Mouse (Mus musculus) lung, embryonic 15.5 days (tissue): ENCODE measurements around the gene Zfhx2. TPM values are rescaled to one million over a fixed set of nuclear protein-coding genes. Genes with fewer than 3 reads are reported as not detected.

Experiments
- ATAC-seq: fragments of 200-750 bp; cut with Nextera tagmentation; 2 replicates; pipeline ENCODE4 v1.8.0; 2017; ENCODE audit warnings: moderate number of reproducible peaks, borderline replicate concordance; ENCODE audit not compliant: low FRiP score, low TSS enrichment; ENCODE audit errors: extremely low read depth
- H3K27ac ChIP-seq: fragments of 300-500 bp; sonication (generic); 2 replicates; pipeline ENCODE4 v1.5.1; 2015; ENCODE audit warnings: moderate library complexity, mild to moderate bottlenecking, inconsistent platforms
- H3K27me3 ChIP-seq: fragments of 300-500 bp; sonication (generic); 2 replicates; pipeline ENCODE4 v1.6.1; 2015; ENCODE audit warnings: inconsistent platforms
- H3K36me3 ChIP-seq: fragments of 300-500 bp; sonication (generic); 2 replicates; pipeline ENCODE4 v1.6.1; 2015; ENCODE audit warnings: inconsistent platforms
- H3K4me1 ChIP-seq: fragments of 300-500 bp; sonication (generic); 2 replicates; pipeline ENCODE4 v1.6.1; 2015; ENCODE audit warnings: inconsistent platforms
- H3K4me2 ChIP-seq: fragments of 300-500 bp; sonication (generic); 2 replicates; pipeline ENCODE4 v1.6.1; 2015; ENCODE audit warnings: inconsistent platforms, mild to moderate bottlenecking, moderate library complexity
- H3K4me3 ChIP-seq: fragments of 300-500 bp; sonication (generic); 2 replicates; pipeline ENCODE4 v1.5.1; 2015; ENCODE audit warnings: mild to moderate bottlenecking, inconsistent platforms
- H3K9ac ChIP-seq: fragments of 300-500 bp; sonication (generic); 2 replicates; pipeline ENCODE4 v1.6.1; 2015; ENCODE audit warnings: inconsistent platforms
- H3K9me3 ChIP-seq: fragments of 300-500 bp; sonication (generic); 2 replicates; pipeline ENCODE4 v1.6.1; 2016; ENCODE audit warnings: inconsistent platforms
- WGBS: fragments of 180-500 bp; shearing (Covaris S2); methylation state at CpG from one replicate; pipeline ENCODE4 v1.1.7; 2015; 5-methylcytosine and 5-hydroxymethylcytosine counted together
- polyA plus RNA-seq: library from polyadenylated mRNA; unstranded; fragments of >200 nt; fragmentation: Nextera tagmentation; extraction: Ambion mirVana; gene quantifications from 2 replicates; pipeline ENCODE4 v1.2.1, GENCODE M21; 2015

Zfhx2 gene
- polyA plus RNA-seq, 1 experiment from 2014 or later = 4.3 TPM

DNA sequence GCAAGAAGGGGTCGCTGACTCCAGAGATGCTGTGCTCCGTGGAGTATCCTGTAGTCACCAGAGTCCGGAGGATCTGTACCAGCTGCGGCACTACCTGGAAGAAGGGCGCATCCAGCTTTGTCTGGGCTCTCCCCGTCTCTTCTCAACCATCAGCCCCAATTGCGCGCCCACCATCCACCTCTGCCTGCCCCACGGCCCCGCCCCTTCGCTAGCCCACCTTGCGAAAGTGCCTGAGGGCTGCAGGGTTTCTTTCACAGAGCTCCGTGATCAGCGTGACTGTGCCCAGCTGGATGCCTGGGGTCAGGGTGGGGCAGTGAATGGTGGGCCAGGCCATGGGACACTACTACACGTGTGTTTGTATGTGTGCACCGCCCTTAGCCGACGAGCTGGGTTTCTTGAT, 12.2 kb upstream of the Zfhx2 start:
- 83% methylated on average over 18 of the region's 18 CpGs for WGBS
- H3K4me3 ChIP-seq = no peak overlapping the region
- H3K27me3 ChIP-seq = peaks cover 11% of the 10 kb centered on the region
- no peak overlapping the region for H3K9ac ChIP-seq
- H3K4me1 ChIP-seq = peaks cover 27% of the 10 kb centered on the region
- ATAC-seq = no peak
- 0 out of 2 replicates have a peak, but pooled peaks cover 5% of the 10 kb centered on the region for H3K36me3 ChIP-seq
- no peak overlapping the region for H3K27ac ChIP-seq
- no peaks in the 10 kb centered on the region for H3K9me3 ChIP-seq
- H3K4me2 ChIP-seq = no peak overlapping the region

DNA sequence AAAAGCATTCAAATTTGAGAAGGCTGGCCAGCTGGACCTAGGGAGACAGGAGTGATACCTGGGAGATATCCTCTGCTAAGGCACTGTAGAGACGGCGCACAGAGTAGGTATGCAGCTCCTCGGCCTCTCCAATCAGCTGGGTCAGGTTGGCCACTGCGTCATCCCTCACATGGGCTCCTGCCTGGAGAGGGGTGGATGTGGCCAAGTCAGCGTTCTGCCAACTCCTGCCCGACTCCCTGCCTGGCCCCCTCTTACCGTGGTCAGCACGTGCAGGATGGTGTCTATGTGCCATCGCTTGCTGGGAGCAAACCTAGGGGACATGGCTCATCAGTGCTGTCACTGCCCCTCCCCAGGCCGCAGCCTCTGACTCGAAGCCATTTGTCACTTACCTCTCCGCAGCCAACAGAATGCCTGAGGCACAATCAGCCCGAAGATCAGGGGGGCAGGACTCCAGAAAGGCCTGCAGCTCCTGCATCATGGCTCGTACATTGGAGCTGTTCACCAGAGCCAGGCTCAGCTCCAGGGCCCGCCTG, 10.2 kb upstream of the Zfhx2 start:
- ATAC-seq = no peak

DNA sequence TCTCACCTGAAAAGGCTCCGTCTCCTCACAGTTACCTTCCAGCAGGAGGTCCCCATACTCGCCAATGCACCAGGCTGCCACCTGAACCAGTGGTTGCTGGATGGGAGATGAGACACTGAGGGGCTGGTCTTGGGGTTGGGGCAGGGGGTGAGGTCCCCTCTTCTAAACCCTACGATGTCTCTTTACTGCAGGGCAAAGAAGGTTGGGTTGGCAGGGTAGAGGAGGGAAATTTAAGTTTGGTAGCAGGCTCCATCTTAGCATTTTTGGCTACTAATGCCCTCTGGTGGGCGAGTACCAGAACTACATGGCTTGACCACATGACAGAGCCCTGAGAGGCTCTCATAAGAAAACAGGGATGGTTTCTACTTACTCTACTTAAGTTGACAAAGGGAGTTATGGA, 9.5 kb upstream of the Zfhx2 start:
- no peaks in the 10 kb centered on the region for H3K9me3 ChIP-seq
- H3K4me2 ChIP-seq = no peak overlapping the region
- no peak for ATAC-seq
- peaks cover 8% of the 10 kb centered on the region; the same call in 1 of the 2 replicates for H3K36me3 ChIP-seq
- H3K4me1 ChIP-seq = peaks cover 28% of the 10 kb centered on the region
- 51% methylated on average over 4 of the region's 4 CpGs for WGBS
- H3K4me3 ChIP-seq = no peak overlapping the region
- no peaks in the 10 kb centered on the region for H3K27me3 ChIP-seq
- no peak overlapping the region for H3K9ac ChIP-seq
- H3K27ac ChIP-seq = no peak overlapping the region

More for the DNA sequence above, 10.2 kb upstream of the Zfhx2 start:
- H3K36me3 ChIP-seq = peaks cover 8% of the 10 kb centered on the region; the same call in 1 of the 2 replicates
- no peaks in the 10 kb centered on the region for H3K27me3 ChIP-seq
- H3K27ac ChIP-seq = no peak overlapping the region
- no peak overlapping the region for H3K9ac ChIP-seq
- no peaks in the 10 kb centered on the region for H3K9me3 ChIP-seq
- H3K4me2 ChIP-seq = no peak overlapping the region
- WGBS = 76% methylated on average over 15 of the region's 15 CpGs
- H3K4me3 ChIP-seq = no peak overlapping the region
- H3K4me1 ChIP-seq = peaks cover 25% of the 10 kb centered on the region

DNA sequence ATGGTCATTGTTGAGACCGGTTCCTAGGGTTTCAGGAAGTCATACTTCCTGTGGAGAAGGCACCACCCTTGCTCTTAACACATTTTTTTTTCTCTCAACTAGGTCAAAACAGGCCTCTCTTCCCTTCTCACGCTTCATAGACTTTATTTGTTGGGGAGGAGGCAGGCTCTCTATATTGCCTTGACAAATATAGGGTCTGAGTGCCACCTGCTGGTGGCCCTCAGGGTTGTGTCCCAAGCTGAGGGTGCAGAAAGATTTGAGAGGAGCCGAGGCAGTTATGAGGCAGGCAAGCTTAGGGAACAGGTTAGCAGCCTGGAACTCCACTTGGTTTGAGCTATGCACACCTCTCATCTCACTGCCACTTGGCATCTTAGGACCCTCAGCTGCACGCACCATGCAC, 5.9 kb upstream of the Zfhx2 start:
- H3K4me3 ChIP-seq = no peak overlapping the region
- H3K27me3 ChIP-seq = no peaks in the 10 kb centered on the region
- peaks cover 8% of the 10 kb centered on the region; the same call in 1 of the 2 replicates for H3K36me3 ChIP-seq
- H3K9me3 ChIP-seq = no peaks in the 10 kb centered on the region
- H3K4me2 ChIP-seq = no peak overlapping the region
- H3K9ac ChIP-seq = no peak overlapping the region
- ATAC-seq = no peak
- 49% methylated on average over 4 of the region's 4 CpGs for WGBS
- H3K4me1 ChIP-seq = peaks cover 27% of the 10 kb centered on the region
- H3K27ac ChIP-seq = peak overlapping the region; percentile 61

DNA sequence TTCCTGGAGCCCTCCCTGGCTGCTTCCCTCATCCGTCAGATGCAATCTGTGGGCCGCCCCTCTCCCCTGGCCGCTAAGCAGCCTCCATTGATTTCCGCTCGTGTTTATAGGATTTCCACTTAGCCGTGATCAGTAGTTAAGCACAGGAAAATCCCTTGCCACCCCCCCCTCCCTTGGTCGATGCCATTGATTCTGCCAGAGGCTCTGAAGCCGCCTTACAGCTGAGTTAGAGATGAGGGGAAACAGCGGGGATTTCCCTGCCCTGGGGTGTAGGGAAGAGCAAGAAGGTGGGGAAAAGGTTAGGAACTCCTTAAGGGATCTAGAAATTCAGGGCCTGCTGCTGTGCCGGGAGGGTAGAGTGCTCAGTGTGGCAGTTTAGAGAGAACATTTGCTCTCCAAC, 5.5 kb upstream of the Zfhx2 start:
- Histone ChIP-seq H3K4me1 (peaks cover 27% of the 10 kb centered on the region), H3K27me3 (no peaks in the 10 kb centered on the region), H3K27ac (peak overlapping the region; percentile 61), H3K9ac (no peak overlapping the region), H3K4me3 (no peak overlapping the region), H3K36me3 (peaks cover 8% of the 10 kb centered on the region; the same call in 1 of the 2 replicates), H3K4me2 (no peak overlapping the region), H3K9me3 (no peaks in the 10 kb centered on the region)
- no peak for ATAC-seq
- WGBS = 67% methylated on average over 10 of the region's 10 CpGs

DNA sequence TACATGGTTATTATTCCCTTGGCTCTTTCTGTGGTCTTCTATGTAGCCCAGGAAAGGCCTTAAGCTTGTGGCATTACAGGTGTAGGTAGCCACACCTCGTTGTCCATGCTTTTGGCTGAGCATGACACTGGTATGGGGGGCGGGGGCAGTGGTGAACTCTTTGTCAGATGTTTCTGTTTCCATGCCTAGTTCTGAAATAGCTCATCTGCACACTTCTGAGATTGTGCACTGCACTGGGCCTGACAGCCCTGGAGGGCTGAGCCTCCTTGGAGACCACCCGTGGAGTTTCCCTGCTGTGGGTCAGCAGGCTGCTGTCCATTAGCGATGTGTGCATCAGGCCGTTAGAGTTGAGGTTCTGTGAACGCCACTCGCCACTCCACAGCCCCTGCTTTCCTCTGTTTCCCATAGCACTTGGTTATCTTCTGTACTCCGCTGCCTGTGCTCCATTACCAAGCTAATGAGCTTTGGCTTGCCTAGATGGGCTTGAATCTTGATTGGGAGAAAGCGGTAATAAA, 4.5 kb upstream of the Zfhx2 start:
- Histone ChIP-seq H3K9me3 (no peaks in the 10 kb centered on the region), H3K4me1 (peaks cover 27% of the 10 kb centered on the region), H3K36me3 (peaks cover 8% of the 10 kb centered on the region; the same call in 1 of the 2 replicates), H3K4me2 (peak overlapping the region; percentile 22; the same call in 1 of the 2 replicates), H3K27ac (no peak overlapping the region), H3K4me3 (no peak overlapping the region), H3K27me3 (no peaks in the 10 kb centered on the region), H3K9ac (no peak overlapping the region)
- ATAC-seq = no peak
- 51% methylated on average over 9 of the region's 9 CpGs for WGBS

DNA sequence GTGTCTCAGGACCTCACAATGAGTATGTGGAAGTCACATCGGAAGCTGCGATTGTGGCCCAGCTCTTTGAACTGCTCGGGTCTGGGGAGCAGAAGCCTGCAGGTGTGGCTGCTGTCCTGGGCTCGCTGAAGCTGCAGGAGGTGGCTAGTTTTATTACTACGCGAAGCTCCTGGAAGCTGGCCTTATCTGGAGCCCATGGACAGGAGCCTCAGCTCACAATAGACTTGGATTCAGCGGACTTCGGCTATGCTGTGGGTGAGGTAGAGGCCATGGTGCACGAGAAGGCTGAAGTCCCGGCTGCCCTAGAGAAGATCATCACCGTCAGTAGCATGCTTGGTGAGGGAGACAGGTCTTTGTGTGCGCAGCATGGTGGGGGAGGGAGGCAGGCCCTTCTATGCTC, 3.5 kb upstream of the Zfhx2 start:
- 60% methylated on average over 12 of the region's 12 CpGs for WGBS
- Histone ChIP-seq H3K4me3 (peak overlapping the region; percentile 72), H3K9ac (peak overlapping the region; percentile 66), H3K27me3 (no peaks in the 10 kb centered on the region), H3K9me3 (no peaks in the 10 kb centered on the region), H3K4me1 (peaks cover 34% of the 10 kb centered on the region), H3K4me2 (peak overlapping the region; percentile 67), H3K36me3 (peaks cover 3% of the 10 kb centered on the region; the same call in 1 of the 2 replicates), H3K27ac (no peak overlapping the region)
- no peak for ATAC-seq

DNA sequence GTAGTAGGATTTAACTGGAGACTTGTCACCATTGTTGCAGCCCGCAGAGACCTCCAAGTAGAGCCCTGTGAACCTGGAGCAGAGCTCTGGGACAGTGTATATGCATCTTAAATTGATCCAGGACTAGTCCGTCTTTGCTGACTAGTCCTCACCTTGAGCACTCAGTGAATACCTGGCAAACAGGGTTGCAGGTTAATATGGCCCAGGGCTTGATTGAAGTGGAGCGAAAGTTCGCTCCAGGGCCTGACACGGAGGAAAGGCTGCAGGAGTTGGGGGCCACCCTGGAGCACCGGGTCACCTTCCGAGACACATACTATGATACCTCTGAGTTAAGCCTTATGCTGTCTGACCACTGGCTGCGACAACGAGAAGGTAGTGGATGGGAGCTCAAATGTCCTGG, 3.1 kb upstream of the Zfhx2 start:
- ATAC-seq = no peak
- H3K36me3 ChIP-seq = peaks cover 3% of the 10 kb centered on the region; the same call in 1 of the 2 replicates
- H3K4me2 ChIP-seq = peak overlapping the region; percentile 67
- H3K27ac ChIP-seq = peak overlapping the region; percentile 73; the same call in 1 of the 2 replicates
- peak overlapping the region; percentile 72 for H3K4me3 ChIP-seq
- peaks cover 34% of the 10 kb centered on the region for H3K4me1 ChIP-seq
- no peaks in the 10 kb centered on the region for H3K9me3 ChIP-seq
- H3K9ac ChIP-seq = peak overlapping the region; percentile 66
- no peaks in the 10 kb centered on the region for H3K27me3 ChIP-seq
- 47% methylated on average over 9 of the region's 9 CpGs for WGBS

DNA sequence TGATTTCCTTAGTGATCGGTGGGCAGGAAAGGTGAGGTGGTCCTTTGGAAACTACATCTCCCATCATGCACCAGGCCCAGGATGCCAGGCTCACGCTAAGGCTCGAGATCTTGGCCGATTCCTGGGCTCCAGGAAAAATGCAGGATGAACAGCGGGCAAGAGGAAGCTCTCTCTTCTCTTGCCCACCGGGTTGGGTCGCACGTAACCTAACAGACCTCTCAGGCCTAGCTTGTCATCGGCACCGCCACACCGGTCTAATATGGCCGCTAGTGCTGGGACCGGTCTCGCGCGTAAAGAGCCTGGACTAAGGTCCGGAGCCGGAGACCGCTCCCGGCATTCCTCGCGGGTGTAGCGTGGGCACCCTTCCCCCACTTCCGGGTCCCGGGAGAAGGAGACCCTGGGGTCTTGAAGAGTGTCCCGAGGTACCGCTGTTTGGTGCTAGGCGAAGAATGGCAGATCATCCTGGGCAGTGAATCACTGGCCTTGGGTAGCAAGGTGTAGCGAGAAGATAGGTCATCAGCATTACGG, 2.6 kb upstream of the Zfhx2 start, which contains the start of gene Thtpa:
Gene Thtpa, plus strand, starts transcription at position 81 of the 528 bp plus-strand sequence.
- WGBS = under 1% methylated on average over 30 of the region's 30 CpGs
- no peaks in the 10 kb centered on the region for H3K27me3 ChIP-seq
- H3K27ac ChIP-seq = peak within 1 kb of the TSS; percentile 73
- peaks cover 35% of the 10 kb centered on the region for H3K4me1 ChIP-seq
- peak; percentile 72 for ATAC-seq
- peak within 1 kb of the TSS; percentile 67 for H3K4me2 ChIP-seq
- peak within 1 kb of the TSS; percentile 66 for H3K9ac ChIP-seq
- no peaks in the 10 kb centered on the region for H3K9me3 ChIP-seq
- H3K4me3 ChIP-seq = peak within 1 kb of the TSS; percentile 72
- H3K36me3 ChIP-seq = peaks cover 3% of the 10 kb centered on the region; the same call in 1 of the 2 replicates

DNA sequence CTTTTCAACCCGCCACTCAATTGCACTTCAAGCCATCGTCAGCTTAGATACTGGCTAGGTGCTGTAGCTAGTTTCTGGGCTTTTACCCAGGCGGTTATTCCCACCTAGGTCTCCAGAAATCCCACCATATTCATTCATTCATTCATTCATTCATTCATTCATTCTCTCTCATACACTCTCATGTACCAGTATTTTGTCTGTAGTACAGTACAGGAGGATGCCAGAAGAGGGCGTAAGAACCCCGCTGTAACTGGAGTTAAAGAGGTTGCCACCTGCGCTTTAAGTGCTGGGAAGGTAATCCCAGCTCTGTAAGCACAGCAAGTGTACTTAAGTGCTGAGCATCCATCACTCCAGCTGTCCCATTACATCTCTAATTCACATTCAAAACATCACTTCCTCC, 1.8 kb upstream of the Zfhx2 start:
- Histone ChIP-seq H3K27ac (no peak overlapping the region), H3K4me3 (peak overlapping the region; percentile 72; the same call in 1 of the 2 replicates), H3K36me3 (no peaks in the 10 kb centered on the region), H3K9me3 (no peaks in the 10 kb centered on the region), H3K27me3 (no peaks in the 10 kb centered on the region), H3K9ac (no peak overlapping the region), H3K4me1 (peaks cover 37% of the 10 kb centered on the region), H3K4me2 (peak overlapping the region; percentile 67)
- WGBS = 45% methylated on average over 6 of the region's 6 CpGs
- no peak for ATAC-seq

DNA sequence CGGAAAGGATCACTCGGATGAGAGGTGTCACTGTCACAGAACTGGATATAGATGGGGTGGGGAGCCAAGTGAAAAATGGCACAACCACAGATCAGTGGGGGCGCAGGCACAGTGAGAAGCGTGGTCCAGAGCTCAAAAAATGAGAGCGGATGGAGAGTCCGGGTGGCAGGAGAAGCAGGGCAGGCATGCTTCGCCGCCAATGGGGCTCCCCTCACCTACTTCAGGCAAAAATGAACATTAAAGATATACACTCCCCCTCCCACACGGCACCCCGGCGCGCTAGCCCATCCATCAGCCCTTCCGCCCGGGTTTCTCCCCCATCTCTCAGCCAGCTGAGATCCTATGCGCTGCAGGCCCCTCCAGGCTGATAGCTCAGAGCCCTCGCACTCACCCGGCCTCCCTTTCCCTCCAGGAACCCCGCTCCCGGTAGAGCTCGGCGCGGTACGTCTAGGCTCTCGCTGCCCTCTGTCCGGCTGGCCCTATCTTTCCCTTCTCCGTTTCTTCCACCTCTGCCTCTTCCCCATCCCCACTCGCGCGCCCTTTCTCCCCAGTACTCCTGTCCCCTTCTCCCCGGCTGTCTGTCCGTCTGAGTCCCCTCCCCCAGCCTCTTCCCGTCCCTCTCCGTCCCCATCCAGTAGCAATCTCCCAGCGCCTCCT, 787 bp downstream of the Zfhx2 start:
- Histone ChIP-seq H3K9ac (peak overlapping the region; percentile 55), H3K4me2 (peak overlapping the region; percentile 77), H3K36me3 (no peaks in the 10 kb centered on the region), H3K27ac (no peak overlapping the region), H3K4me3 (peak overlapping the region; percentile 62), H3K27me3 (no peaks in the 10 kb centered on the region), H3K4me1 (peaks cover 21% of the 10 kb centered on the region), H3K9me3 (no peaks in the 10 kb centered on the region)
- WGBS = 4% methylated on average over 34 of the region's 34 CpGs
- ATAC-seq = peak; percentile 17; the same call in 1 of the 2 replicates
